Mouse (Mus musculus): ENCODE data around the gene Chchd2. TPM values are rescaled to one million over a fixed set of nuclear protein-coding genes. Genes with fewer than 3 reads are reported as not detected.
"Not testable (repeated sequence)": the region's sequence is repeated elsewhere in the genome, so short reads cannot be mapped to it uniquely, and the experiment has no call there.

The Chchd2 gene
- polyA plus RNA-seq (2015; fragmentation: Nextera tagmentation; extraction: Ambion mirVana) = 711 and 732 TPM in 2 replicates

DNA sequence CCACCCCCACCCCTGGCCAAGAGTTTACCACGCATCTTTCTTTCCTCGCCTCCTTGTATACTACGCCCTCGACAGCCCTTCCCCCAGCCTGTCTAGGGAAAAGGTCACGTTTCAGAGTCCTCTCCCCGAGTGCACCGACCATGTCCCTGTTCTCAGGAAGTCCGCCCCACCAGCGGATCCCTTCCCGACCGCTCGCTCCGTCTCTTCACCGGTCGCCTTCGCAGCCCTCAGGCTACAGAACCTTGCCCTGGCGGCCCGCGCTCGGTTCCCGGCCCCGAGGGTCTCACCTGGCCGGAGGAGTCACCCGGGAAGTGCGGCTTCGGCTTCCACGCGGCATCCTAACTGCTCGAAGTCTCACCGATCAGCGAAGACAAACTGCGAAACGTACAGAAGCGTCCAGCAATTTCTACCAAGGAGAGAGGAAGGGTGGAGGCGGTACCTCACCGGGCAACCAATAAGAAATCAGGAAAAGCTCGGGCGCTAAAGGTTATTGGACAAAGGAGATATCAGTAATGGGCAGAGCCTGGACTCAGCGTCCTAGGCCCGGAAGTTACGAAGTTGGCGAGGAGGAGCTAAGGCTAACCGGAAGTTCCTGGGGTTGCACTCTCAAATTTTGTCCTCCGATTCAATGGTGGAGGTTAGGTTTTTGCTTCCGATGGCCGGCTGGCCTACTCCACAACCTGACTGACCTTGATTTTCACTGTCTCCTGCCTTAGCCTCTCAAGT, at the start of gene Chchd2:
Chchd2 (minus strand) TSS at position 560 of the 726 bp plus-strand sequence.
- no peaks in the 10 kb centered on the region for H3K9me3 ChIP-seq
- peaks cover 29% of the 10 kb centered on the region for H3K4me1 ChIP-seq (replicated peaks)
- H3K36me3 ChIP-seq = peaks cover 16% of the 10 kb centered on the region
- H3K27me3 ChIP-seq = no peaks in the 10 kb centered on the region
- H3K9ac ChIP-seq = peak within 1 kb of the TSS; percentile 96
- ATAC-seq (ENCODE audit: low FRiP score, low read depth) = peak; percentile 100
- peak within 1 kb of the TSS; percentile 74 for H3K4me2 ChIP-seq
- peak within 1 kb of the TSS; percentile 96 for H3K4me3 ChIP-seq
- WGBS = under 1% methylated on average over 46 of the region's 46 CpGs
- H3K27ac ChIP-seq (replicated peaks) = peak within 1 kb of the TSS; percentile 95

- WGBS = 54% methylated on average over 4 of the region's 4 CpGs
- Histone ChIP-seq H3K27me3 (no peaks in the 10 kb centered on the region), H3K27ac (replicated peaks) (no peak overlapping the region), H3K4me2 (no peak overlapping the region), H3K4me3 (no peak overlapping the region), H3K9ac (no peak overlapping the region), H3K9me3 (no peaks in the 10 kb centered on the region), H3K36me3 (no peaks in the 10 kb centered on the region), H3K4me1 (replicated peaks) (no peaks in the 10 kb centered on the region)
- ATAC-seq (ENCODE audit: low FRiP score, low read depth) = no peak
These were observed 49.7 kb upstream of the Chchd2 start for GRCm38 (mm10) chr5:129936941-129937340.

DNA sequence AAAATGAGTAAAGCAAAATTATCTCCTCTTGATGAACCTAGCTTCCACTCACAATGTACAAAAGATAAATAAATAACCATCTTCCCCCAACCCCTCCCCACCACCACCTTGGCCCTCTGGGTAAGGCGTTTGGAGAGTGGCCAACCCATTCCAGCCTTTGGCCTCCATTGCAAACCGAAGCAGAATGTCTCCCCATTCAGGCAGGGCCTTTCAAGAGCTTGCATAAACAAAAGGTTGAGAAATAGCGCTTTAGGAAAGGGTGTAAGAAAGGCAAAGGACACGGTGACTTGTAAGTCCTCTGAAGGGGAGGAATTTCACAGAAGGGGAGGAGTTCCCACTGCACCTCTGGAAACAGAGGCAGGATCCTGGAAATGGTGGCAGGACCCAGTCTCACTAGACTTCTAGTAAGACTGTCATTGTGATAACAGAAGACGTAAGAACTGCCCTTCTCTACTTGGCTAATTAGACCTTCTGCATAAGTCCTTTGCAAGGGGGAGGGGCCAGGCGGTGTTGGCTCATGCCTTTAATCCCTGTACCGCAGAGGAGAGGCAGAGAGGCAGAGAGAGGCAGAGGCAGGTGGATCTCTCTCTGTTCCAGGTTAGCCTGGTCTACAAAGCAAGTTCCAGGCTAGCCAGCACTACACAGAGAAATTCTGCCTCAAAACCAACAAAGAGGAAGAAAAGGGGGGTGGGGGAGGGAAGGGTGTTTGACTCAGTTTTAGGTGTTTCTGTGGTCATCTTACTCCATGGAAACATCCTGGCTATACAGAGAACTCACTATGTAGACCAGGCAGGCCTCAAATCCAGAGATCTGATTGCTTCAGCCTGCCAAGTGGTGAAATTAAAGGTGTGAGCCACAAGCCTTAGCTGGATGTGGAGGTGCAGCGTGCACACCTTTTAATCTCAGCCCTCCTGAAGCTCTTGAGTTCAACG, 42.9 kb upstream of the Chchd2 start:
- no peak overlapping the region for H3K9ac ChIP-seq
- no peaks in the 10 kb centered on the region for H3K27me3 ChIP-seq
- H3K4me3 ChIP-seq = no peak overlapping the region
- WGBS = 49% methylated on average over 9 of the region's 9 CpGs
- no peaks in the 10 kb centered on the region for H3K36me3 ChIP-seq
- no peak for ATAC-seq (ENCODE audit: low FRiP score, low read depth)
- H3K9me3 ChIP-seq = no peaks in the 10 kb centered on the region
- H3K4me1 ChIP-seq (replicated peaks) = no peaks in the 10 kb centered on the region
- no peak overlapping the region for H3K27ac ChIP-seq (replicated peaks)
- no peak overlapping the region for H3K4me2 ChIP-seq

GRCm38 (mm10) chr5:129925933-129926332, 38.7 kb upstream of the Chchd2 start:
- Histone ChIP-seq H3K4me2 (no peak overlapping the region), H3K9ac (no peak overlapping the region), H3K4me3 (no peak overlapping the region), H3K27ac (replicated peaks) (no peak overlapping the region), H3K27me3 (no peaks in the 10 kb centered on the region), H3K36me3 (no peaks in the 10 kb centered on the region), H3K4me1 (replicated peaks) (no peaks in the 10 kb centered on the region), H3K9me3 (no peaks in the 10 kb centered on the region)
- 84% methylated on average over 5 of the region's 5 CpGs for WGBS
- no peak for ATAC-seq (ENCODE audit: low FRiP score, low read depth)

- no peak overlapping the region for H3K9ac ChIP-seq
- no peaks in the 10 kb centered on the region for H3K27me3 ChIP-seq
- H3K9me3 ChIP-seq = no peaks in the 10 kb centered on the region
- no peaks in the 10 kb centered on the region for H3K36me3 ChIP-seq
- ATAC-seq (ENCODE audit: low FRiP score, low read depth) = no peak
- WGBS = 92% methylated on average over 8 of the region's 8 CpGs
- H3K4me1 ChIP-seq (replicated peaks) = no peaks in the 10 kb centered on the region
- no peak overlapping the region for H3K4me3 ChIP-seq
- no peak overlapping the region for H3K27ac ChIP-seq (replicated peaks)
- H3K4me2 ChIP-seq = no peak overlapping the region
These were observed 37.7 kb upstream of the Chchd2 start for GRCm38 (mm10) chr5:129924820-129925452.

DNA sequence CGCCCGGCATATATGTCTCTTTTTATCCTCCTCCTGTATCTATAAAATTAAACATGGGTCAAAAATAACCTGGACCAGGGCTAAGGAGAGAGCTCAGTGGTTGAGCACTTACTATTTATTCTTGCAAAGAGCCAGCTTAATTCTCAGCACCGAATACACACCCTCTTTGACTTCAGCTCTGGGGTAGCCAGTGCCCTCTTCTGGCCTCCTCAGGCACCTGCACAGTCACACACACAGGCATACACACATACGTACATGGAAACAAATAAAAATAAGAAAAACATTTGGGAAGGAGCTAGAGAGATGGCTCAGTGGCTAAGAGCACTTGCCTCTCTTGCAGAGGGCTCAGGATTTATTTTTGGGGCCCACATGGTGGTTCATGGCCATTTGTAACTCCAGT, 34.7 kb upstream of the Chchd2 start:
- H3K4me3 ChIP-seq = no peak overlapping the region
- H3K4me2 ChIP-seq = no peak overlapping the region
- 92% methylated on average over 4 of the region's 4 CpGs for WGBS
- no peaks in the 10 kb centered on the region for H3K4me1 ChIP-seq (replicated peaks)
- H3K9me3 ChIP-seq = no peaks in the 10 kb centered on the region
- H3K36me3 ChIP-seq = no peaks in the 10 kb centered on the region
- H3K9ac ChIP-seq = no peak overlapping the region
- no peak for ATAC-seq (ENCODE audit: low FRiP score, low read depth)
- H3K27me3 ChIP-seq = no peaks in the 10 kb centered on the region
- no peak overlapping the region for H3K27ac ChIP-seq (replicated peaks)

DNA sequence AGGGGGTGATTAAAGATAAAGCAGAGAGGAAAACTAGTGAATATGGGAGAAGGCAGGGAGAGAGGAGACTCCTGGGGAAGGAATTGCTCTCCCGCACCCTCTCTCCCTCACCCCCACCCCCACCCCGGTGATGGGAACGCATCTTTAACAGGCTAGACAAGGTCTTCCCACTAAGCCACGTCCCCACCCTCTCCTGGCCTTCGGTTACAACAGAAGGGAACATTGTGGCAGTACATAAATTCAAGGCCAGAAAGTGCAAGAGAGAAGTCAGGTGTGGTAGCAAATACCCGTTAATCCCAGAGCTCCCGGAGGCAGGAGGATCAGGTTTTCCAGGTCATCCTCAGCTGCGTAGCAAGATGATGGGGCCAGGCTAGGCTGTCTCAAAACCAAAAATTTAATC, 32.0 kb upstream of the Chchd2 start:
- 68% methylated on average over 8 of the region's 8 CpGs for WGBS
- Histone ChIP-seq H3K9me3 (no peaks in the 10 kb centered on the region), H3K27me3 (no peaks in the 10 kb centered on the region), H3K4me3 (no peak overlapping the region), H3K4me2 (no peak overlapping the region), H3K4me1 (replicated peaks) (no peaks in the 10 kb centered on the region), H3K27ac (replicated peaks) (no peak overlapping the region), H3K36me3 (no peaks in the 10 kb centered on the region), H3K9ac (no peak overlapping the region)
- no peak for ATAC-seq (ENCODE audit: low FRiP score, low read depth)

GRCm38 (mm10) chr5:129918752-129919151, 31.5 kb upstream of the Chchd2 start:
- Histone ChIP-seq H3K4me3 (no peak overlapping the region), H3K4me2 (no peak overlapping the region), H3K27me3 (no peaks in the 10 kb centered on the region), H3K4me1 (replicated peaks) (no peaks in the 10 kb centered on the region), H3K9me3 (no peaks in the 10 kb centered on the region), H3K27ac (replicated peaks) (no peak overlapping the region), H3K9ac (no peak overlapping the region), H3K36me3 (no peaks in the 10 kb centered on the region)
- ATAC-seq (ENCODE audit: low FRiP score, low read depth) = no peak
- WGBS = 83% methylated on average over 9 of the region's 9 CpGs

- H3K9me3 ChIP-seq = no peaks in the 10 kb centered on the region
- no peaks in the 10 kb centered on the region for H3K36me3 ChIP-seq
- no peak overlapping the region for H3K9ac ChIP-seq
- no peaks in the 10 kb centered on the region for H3K27me3 ChIP-seq
- H3K4me3 ChIP-seq = no peak overlapping the region
- no peak for ATAC-seq (ENCODE audit: low FRiP score, low read depth)
- H3K27ac ChIP-seq (replicated peaks) = no peak overlapping the region
- H3K4me2 ChIP-seq = no peak overlapping the region
- no peaks in the 10 kb centered on the region for H3K4me1 ChIP-seq (replicated peaks)
- 93% methylated on average over 24 of the region's 24 CpGs for WGBS
These were observed 30.9 kb upstream of the Chchd2 start for GRCm38 (mm10) chr5:129918065-129918651.

DNA sequence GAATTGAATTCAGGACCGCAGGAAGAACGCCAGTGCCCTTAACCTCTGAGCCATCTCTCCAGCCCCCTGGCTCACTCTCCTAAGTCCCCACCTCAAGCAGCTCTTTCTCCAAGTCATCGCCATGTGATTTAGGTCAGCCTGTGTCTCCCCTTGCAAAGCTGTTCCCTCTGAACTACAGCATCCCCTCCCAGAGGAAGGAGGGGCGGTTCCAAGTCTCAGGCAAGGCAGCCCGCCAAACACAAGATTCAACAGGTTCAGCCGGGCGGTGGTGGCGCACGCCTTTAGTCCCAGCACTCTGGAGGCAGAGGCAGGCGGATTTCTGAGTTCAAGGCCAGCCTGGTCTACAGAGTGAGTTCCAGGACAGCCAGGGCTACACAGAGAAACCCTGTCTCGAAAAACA, 28.2 kb upstream of the Chchd2 start:
- 86% methylated on average over 11 of the region's 11 CpGs for WGBS
- not testable (repeated sequence) for ATAC-seq (ENCODE audit: low FRiP score, low read depth); H3K27ac ChIP-seq (replicated peaks); H3K36me3 ChIP-seq; H3K9ac ChIP-seq; H3K4me3 ChIP-seq; H3K4me2 ChIP-seq; H3K9me3 ChIP-seq; H3K27me3 ChIP-seq; H3K4me1 ChIP-seq (replicated peaks)

- Histone ChIP-seq H3K36me3 (no peaks in the 10 kb centered on the region), H3K9ac (no peak overlapping the region), H3K4me2 (no peak overlapping the region), H3K9me3 (no peaks in the 10 kb centered on the region), H3K4me1 (replicated peaks) (peaks cover 7% of the 10 kb centered on the region), H3K27me3 (no peaks in the 10 kb centered on the region), H3K27ac (replicated peaks) (no peak overlapping the region), H3K4me3 (no peak overlapping the region)
- WGBS = 25% methylated on average over 2 of the region's 2 CpGs
- no peak for ATAC-seq (ENCODE audit: low FRiP score, low read depth)
These were observed 26.8 kb upstream of the Chchd2 start for GRCm38 (mm10) chr5:129914024-129914423.
